Mouse (Mus musculus) neural tube, embryonic 12.5 days (tissue): ENCODE data around the gene Kif26b. TPM values are rescaled to one million over a fixed set of nuclear protein-coding genes. Genes with fewer than 3 reads are reported as not detected.

Source experiments
- ATAC-seq: fragments of 200-750 bp; cut with Nextera tagmentation; 2 replicates; pipeline ENCODE4 v1.8.0; 2017; ENCODE audit warnings: low read depth, mild to moderate bottlenecking, moderate TSS enrichment, moderate library complexity; ENCODE audit not compliant: low FRiP score
- H3K27ac ChIP-seq: fragments of 300-500 bp; sonication (generic); 2 replicates; pipeline ENCODE4 v1.5.1; 2016
- H3K27me3 ChIP-seq: fragments of 300-500 bp; sonication (generic); replicated peaks from 2 replicates; pipeline ENCODE4 v1.6.1; 2016; ENCODE audit warnings: mild to moderate bottlenecking
- H3K36me3 ChIP-seq: fragments of 300-500 bp; sonication (generic); 2 replicates; pipeline ENCODE4 v1.6.1; 2016; ENCODE audit warnings: mild to moderate bottlenecking
- H3K4me1 ChIP-seq: fragments of 300-500 bp; sonication (generic); 2 replicates; pipeline ENCODE4 v1.6.1; 2016
- H3K4me2 ChIP-seq: fragments of 300-500 bp; sonication (generic); replicated peaks from 2 replicates; pipeline ENCODE4 v1.6.1; 2016; ENCODE audit warnings: mild to moderate bottlenecking
- H3K4me3 ChIP-seq: fragments of 300-500 bp; sonication (generic); 2 replicates; pipeline ENCODE4 v1.5.1; 2016
- H3K9ac ChIP-seq: fragments of 300-500 bp; sonication (generic); 2 replicates; pipeline ENCODE4 v1.6.1; 2016; ENCODE audit warnings: mild to moderate bottlenecking
- H3K9me3 ChIP-seq: fragments of 300-500 bp; sonication (generic); 2 replicates; pipeline ENCODE4 v1.6.1; 2016; ENCODE audit warnings: mild to moderate bottlenecking
- WGBS: fragments of 180-500 bp; shearing (Covaris S2); methylation state at CpG from one replicate; pipeline ENCODE4 v1.1.7; 2016; 5-methylcytosine and 5-hydroxymethylcytosine counted together
- polyA plus RNA-seq: library from polyadenylated mRNA; unstranded; fragments of >200 nt; fragmentation: Nextera tagmentation; extraction: Ambion mirVana; gene quantifications from 2 replicates; pipeline ENCODE4 v1.2.1, GENCODE M21; 2016

Gene Kif26b
- polyA plus RNA-seq, result 11.2 and 12.6 TPM in 2 replicates

DNA sequence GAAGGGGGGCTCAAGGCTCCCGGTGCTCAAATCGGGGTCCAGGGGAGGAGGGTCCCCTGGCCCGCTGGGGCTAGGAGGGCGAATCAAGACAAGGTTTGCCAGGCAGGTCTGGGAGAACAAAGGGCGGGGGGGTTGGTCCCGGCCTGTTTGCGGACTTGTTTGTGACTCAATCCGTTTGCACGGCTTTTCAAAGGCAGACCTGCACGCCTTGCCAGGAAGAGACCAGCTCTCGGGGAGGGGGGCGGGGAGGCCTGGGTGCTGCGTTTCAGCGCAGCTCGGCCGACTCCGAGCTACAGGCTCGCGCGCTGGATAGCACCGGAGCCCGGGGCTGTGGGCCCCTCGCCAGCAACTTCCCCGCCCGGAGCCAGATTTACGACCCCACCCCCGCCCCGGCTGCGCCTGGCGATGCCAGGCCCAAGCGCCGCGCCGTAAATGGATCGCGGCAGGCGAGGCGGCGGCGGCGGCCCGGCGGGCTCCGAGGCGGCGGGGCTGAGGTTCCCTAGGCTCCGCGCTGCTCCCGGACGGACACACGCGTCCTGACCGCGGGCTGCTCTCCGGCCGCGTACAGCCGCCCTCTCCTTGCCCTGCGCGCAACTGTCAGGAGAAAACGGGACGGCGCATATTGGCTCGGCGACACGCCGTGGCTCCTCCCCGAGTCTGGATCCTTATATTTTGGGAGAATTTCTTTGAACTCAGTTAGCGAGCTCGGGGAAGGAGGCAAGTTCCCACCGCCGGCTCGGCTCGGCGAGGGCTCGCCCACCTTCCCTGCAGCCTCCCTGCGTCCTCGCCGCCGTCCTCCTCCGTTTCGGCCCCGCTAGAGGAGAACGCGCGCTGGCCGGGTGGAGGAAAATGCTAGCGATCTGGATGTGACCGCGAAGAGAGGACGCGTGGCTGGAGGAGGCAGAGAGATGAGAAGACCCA, at the start of gene Kif26b:
Kif26b (plus strand) TSS at position 695 of the 921 bp plus-strand sequence.
- peaks cover 7% of the 10 kb centered on the region; the same call in 1 of the 2 replicates for H3K27me3 ChIP-seq
- peak within 1 kb of the TSS; percentile 71 for H3K4me3 ChIP-seq

DNA sequence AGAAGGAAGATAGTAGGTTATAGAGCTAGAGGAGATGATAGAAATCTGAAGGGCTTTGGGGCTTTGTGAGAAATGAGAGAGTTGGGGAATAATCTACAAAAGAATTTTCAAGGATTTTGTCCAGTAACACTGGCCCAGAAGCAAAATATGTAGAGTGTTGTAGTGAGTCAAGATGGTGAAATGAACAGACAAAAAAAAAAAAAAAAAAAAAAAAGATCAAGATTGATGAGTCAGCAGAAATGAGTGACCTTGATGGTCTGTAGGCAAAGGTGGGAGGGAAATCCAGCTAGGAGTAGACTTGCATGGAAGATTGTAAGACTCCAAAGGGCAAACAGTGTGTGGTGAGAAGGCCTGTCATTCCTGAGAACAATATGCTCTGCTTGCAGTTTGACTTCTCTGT, 45.1 kb upstream of the Kif26b start:
- H3K4me1 ChIP-seq, result no peaks in the 10 kb centered on the region
- no peak overlapping the region for H3K9ac ChIP-seq

More for the DNA sequence above, at the start of gene Kif26b:
- under 1% methylated on average over 92 of the region's 92 CpGs for WGBS
- Histone ChIP-seq H3K4me1 (peaks cover 32% of the 10 kb centered on the region), H3K9ac (peak within 1 kb of the TSS; percentile 80), H3K27ac (peak within 1 kb of the TSS; percentile 62), H3K9me3 (no peaks in the 10 kb centered on the region), H3K36me3 (no peaks in the 10 kb centered on the region), H3K4me2 (peak within 1 kb of the TSS; percentile 100)
- ATAC-seq, result peak; percentile 64

DNA sequence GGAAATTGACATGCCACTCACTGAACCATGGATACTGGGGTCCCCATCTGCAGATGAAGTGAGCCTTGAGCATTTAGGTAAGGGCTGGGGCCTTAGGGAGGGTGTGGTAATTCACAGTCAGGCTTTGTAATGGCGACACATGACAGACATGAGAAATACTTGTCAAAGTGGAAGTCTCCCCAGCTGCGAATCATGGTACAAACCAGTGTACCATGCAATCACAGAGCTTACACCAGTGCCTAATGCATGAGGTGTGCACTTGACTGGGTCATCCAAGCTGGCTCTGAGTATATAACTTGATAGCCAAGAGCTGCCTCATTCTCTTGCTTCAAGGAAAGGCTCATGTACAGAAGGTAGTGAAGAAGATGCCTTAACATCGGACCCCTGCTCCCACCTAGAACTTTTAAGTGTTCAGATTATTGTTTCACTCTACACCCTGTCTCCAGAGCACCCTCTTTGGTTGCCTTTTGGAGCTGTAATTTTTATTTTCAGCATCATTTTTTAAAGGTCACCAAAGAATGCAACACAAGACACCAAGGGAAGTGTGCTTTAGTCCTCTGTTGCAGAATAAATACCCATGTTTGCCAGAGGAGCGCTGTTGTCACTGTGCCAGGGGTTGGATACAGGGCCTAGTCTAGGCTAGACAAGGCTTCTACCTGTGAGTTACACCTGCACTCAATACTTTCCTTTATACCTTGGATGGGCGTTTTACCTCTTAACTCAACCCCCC, 43.6 kb upstream of the Kif26b start:
- Histone ChIP-seq H3K27me3 (no peaks in the 10 kb centered on the region), H3K4me3 (no peak overlapping the region), H3K9me3 (no peaks in the 10 kb centered on the region), H3K36me3 (no peaks in the 10 kb centered on the region), H3K9ac (no peak overlapping the region), H3K4me2 (no peak overlapping the region), H3K27ac (no peak overlapping the region), H3K4me1 (no peaks in the 10 kb centered on the region)
- no peak for ATAC-seq
- WGBS, result 89% methylated on average over 5 of the region's 5 CpGs

More for the DNA sequence above, 45.1 kb upstream of the Kif26b start:
- Histone ChIP-seq H3K27ac (no peak overlapping the region), H3K4me3 (no peak overlapping the region), H3K27me3 (no peaks in the 10 kb centered on the region), H3K9me3 (no peaks in the 10 kb centered on the region), H3K4me2 (no peak overlapping the region), H3K36me3 (no peaks in the 10 kb centered on the region)
- no peak for ATAC-seq

DNA sequence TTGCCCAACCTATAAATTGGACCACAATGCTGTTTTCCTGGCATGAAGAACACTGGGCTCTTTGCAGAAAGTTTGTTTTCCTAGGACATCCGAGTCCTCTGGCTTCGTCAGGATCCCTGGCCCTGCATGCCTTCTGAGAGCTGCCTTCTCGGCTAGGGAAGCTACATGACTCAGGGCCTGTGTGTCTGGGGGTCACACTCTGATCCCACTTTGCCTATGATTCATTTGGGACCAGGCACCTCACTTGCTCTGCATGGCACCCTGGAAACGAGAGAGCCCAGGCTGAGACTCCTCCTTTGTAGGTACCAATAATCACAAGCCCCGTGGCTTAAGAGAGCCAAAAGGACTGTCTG, 43.1 kb upstream of the Kif26b start:
- 84% methylated on average over 5 of the region's 5 CpGs for WGBS
- Histone ChIP-seq H3K9ac (no peak overlapping the region), H3K36me3 (no peaks in the 10 kb centered on the region), H3K4me1 (no peaks in the 10 kb centered on the region), H3K9me3 (no peaks in the 10 kb centered on the region), H3K4me3 (no peak overlapping the region), H3K27me3 (no peaks in the 10 kb centered on the region), H3K4me2 (no peak overlapping the region), H3K27ac (no peak overlapping the region)
- ATAC-seq, result no peak

DNA sequence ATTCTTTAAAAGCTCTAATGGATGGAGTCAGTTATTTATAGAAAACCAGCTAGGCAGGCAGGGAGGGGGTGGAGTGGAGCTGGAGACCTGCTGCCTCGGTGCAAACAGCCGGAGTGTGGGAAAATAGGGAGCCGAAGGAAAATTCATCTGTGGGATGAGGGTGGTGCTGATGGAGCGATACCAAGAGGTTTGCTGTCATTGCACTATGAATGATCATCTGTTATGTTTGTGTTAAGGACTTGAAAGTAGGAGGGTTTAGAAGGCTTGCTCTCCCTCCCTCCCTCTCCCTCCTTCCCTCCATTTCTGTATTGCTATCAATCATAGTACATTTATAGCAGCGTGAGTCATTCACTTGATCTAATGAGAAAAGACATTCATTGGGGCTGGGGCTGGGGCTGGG, 42.1 kb upstream of the Kif26b start:
- Histone ChIP-seq H3K9me3 (no peaks in the 10 kb centered on the region), H3K27me3 (no peaks in the 10 kb centered on the region), H3K9ac (no peak overlapping the region), H3K36me3 (no peaks in the 10 kb centered on the region), H3K4me1 (no peaks in the 10 kb centered on the region), H3K4me2 (no peak overlapping the region), H3K27ac (no peak overlapping the region), H3K4me3 (no peak overlapping the region)
- 74% methylated on average over 5 of the region's 5 CpGs for WGBS
- ATAC-seq, result no peak

DNA sequence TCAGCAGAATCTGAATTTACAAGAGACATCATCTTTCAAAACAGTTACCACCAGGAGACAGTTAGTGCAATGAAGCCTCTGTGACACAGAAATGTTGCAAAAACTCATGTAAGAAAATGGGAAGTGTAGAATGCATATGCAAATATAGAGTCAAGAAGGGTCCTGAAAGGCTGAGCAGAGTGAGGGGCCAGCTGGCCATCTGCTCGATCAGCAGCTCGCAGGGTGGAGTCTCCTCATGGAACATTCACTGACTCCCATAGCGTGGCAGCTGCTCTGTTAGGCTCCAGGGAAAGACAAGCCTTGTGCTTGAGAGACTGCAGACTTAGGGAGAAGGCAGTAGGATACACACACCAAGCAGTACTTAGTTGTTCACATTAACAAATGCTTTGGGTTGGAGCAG, 39.8 kb upstream of the Kif26b start:
- no peak for ATAC-seq
- no peak overlapping the region for H3K9ac ChIP-seq
- WGBS, result 39% methylated on average over 3 of the region's 3 CpGs
- H3K27ac ChIP-seq, result no peak overlapping the region
- no peaks in the 10 kb centered on the region for H3K36me3 ChIP-seq
- no peak overlapping the region for H3K4me3 ChIP-seq
- no peaks in the 10 kb centered on the region for H3K27me3 ChIP-seq
- H3K4me2 ChIP-seq, result no peak overlapping the region
- H3K4me1 ChIP-seq, result no peaks in the 10 kb centered on the region
- H3K9me3 ChIP-seq, result no peaks in the 10 kb centered on the region

DNA sequence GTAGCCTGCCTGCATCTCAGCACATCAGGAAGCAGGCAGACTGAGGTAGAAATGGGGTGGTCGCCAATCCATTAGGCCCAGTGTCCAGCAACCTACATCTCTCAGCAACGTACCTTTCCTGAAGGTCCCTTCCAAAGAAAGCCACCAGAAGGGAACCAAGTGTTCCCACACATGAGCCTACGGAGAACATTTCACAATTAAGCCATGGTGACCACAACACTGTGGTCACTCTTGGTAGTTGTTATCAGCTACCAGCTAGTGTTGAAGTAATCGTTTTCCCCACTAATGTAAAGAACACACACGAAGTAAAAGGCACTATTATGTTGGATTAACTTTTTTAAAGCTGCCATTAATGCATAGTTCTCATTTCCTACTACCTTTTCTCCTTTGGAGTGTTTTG, 37.2 kb upstream of the Kif26b start:
- 85% methylated on average over 5 of the region's 5 CpGs for WGBS
- H3K4me2 ChIP-seq, result no peak overlapping the region
- ATAC-seq, result no peak
- no peaks in the 10 kb centered on the region for H3K27me3 ChIP-seq
- no peaks in the 10 kb centered on the region for H3K4me1 ChIP-seq
- H3K27ac ChIP-seq, result no peak overlapping the region
- no peak overlapping the region for H3K4me3 ChIP-seq
- H3K36me3 ChIP-seq, result no peaks in the 10 kb centered on the region
- no peak overlapping the region for H3K9ac ChIP-seq
- H3K9me3 ChIP-seq, result no peaks in the 10 kb centered on the region

DNA sequence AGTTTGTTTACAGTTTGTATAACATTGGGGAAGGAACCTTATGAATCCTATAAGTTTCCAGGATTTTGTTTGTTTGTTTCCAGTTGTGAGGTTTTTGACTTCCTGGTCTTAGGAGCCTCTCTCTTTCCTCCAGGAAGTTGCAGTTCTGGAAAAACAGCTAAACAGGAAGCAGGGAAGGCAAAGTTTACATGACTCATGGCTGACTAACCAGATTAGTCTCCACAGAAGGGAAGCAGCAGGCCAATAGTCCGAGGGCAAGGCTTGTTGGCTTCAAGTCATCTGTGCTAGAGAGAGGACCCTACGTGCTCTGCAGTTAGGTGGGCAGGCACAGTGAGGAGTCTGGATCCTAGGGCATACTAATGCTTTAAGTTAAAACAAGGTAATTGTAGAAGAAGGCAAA, 36.4 kb upstream of the Kif26b start:
- Histone ChIP-seq H3K9me3 (no peaks in the 10 kb centered on the region), H3K4me2 (no peak overlapping the region), H3K4me3 (no peak overlapping the region), H3K9ac (no peak overlapping the region), H3K27me3 (no peaks in the 10 kb centered on the region), H3K36me3 (no peaks in the 10 kb centered on the region), H3K27ac (no peak overlapping the region), H3K4me1 (no peaks in the 10 kb centered on the region)
- 83% methylated on average over 2 of the region's 2 CpGs for WGBS
- no peak for ATAC-seq

DNA sequence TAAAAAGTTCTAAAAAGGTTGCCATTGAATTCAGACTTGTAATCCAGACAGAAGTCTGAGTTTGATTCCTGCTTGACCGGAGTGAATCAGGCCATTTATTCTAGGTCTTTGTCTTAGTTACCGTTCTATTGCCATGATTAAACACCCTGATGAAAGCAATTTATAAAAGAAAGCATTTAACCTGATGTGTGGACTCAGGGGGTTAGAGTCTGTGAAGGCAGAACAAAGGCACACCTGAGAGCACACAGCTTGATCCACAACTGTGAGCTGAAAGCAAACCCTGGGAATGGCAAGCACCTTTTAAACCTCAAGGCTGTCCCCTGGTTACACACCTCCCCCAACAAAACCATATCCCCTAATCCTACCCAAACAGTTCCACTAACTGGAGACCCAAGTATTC, 32.7 kb upstream of the Kif26b start:
- Histone ChIP-seq H3K4me1 (no peaks in the 10 kb centered on the region), H3K4me2 (no peak overlapping the region), H3K27ac (no peak overlapping the region), H3K27me3 (no peaks in the 10 kb centered on the region), H3K4me3 (no peak overlapping the region), H3K9me3 (no peaks in the 10 kb centered on the region), H3K36me3 (no peaks in the 10 kb centered on the region), H3K9ac (no peak overlapping the region)
- 61% methylated on average over 2 of the region's 2 CpGs for WGBS
- no peak for ATAC-seq

DNA sequence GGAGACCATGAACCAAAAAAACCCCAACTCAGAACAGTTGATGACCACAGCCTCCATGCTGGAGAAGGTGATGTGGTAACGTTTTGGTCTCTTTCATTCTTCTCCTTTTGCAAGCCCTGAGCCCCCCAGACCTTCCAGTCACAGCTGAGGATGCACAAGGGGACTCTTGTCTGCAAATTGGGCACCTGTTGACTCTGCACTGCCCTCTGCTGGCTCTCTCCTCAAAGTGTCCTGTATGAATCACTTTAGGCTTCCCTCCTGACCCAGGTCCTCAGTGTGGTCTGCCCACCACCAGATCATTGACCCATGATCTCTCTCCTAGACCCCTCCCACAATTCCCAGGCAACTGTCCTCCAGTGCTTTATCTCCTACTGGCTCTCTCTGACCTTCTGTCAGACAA, 32.1 kb upstream of the Kif26b start:
- H3K4me3 ChIP-seq, result no peak overlapping the region
- no peaks in the 10 kb centered on the region for H3K27me3 ChIP-seq
- no peak overlapping the region for H3K4me2 ChIP-seq
- no peak for ATAC-seq
- H3K9ac ChIP-seq, result no peak overlapping the region
- H3K36me3 ChIP-seq, result no peaks in the 10 kb centered on the region
- no peaks in the 10 kb centered on the region for H3K9me3 ChIP-seq
- no peaks in the 10 kb centered on the region for H3K4me1 ChIP-seq
- no peak overlapping the region for H3K27ac ChIP-seq
- WGBS, result 50% methylated on average over 1 of the region's 1 CpGs

DNA sequence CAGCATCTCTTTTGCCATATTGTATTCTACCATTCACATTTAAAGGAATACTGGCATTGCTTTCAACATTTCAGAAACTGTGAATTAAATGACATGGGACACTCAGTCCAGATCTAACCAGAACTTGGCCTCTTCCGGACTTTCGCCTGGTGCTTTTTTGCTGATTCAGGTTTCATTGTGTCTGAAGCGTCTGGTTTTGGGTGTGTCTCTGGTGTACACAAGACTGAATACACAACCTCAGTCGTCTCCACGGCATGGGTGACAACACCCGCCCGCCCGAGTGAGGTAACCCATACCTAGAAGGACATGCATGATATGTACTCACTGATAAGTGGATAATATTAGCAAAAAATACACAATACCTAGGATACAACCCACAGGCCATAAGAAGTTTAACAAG, 22.0 kb upstream of the Kif26b start:
- no peak overlapping the region for H3K27ac ChIP-seq
- H3K9me3 ChIP-seq, result no peaks in the 10 kb centered on the region
- 93% methylated on average over 8 of the region's 8 CpGs for WGBS
- no peaks in the 10 kb centered on the region for H3K36me3 ChIP-seq
- no peak overlapping the region for H3K4me3 ChIP-seq
- ATAC-seq, result no peak
- H3K9ac ChIP-seq, result no peak overlapping the region
- no peaks in the 10 kb centered on the region for H3K27me3 ChIP-seq
- H3K4me1 ChIP-seq, result peaks cover 4% of the 10 kb centered on the region; the same call in 1 of the 2 replicates
- H3K4me2 ChIP-seq, result no peak overlapping the region

DNA sequence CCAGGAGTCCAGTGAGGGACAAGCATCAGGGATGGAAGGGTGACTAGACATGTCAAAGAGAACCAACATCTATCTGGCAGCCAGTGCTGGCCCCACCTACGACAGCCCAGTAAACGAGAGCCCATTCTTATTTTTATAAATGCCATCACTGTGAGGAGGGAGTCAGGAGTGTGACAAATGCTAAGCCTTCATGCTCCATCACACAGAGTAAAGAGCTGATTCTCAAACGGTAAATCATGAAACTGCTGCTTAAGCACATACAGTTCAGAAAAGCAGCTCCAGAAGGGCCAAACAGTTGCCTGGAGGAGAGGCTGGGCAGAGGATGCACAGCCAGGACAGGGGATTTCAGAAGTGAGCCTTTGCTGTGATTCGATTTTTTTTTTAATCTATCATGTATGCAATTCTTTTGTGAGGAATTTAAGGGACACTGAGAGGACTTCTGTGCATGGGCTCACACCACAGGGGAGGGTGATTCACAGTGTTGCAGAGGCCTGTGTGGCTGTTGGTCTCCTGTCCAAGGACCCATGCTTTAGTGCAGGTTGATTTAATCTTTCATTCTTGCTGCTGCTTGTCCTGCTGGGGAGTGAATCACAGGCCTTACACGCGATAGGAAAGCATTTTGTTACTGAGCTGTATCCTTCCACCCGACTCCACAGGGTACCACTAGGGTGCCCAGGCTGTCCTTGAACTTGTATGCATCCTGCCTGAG, 16.4 kb upstream of the Kif26b start:
- peaks cover 12% of the 10 kb centered on the region for H3K4me1 ChIP-seq
- H3K36me3 ChIP-seq, result no peaks in the 10 kb centered on the region
- ATAC-seq, result peak; percentile 53; the same call in 1 of the 2 replicates
- 35% methylated on average over 7 of the region's 7 CpGs for WGBS
- no peaks in the 10 kb centered on the region for H3K27me3 ChIP-seq
- H3K4me2 ChIP-seq, result no peak overlapping the region
- no peak overlapping the region for H3K9ac ChIP-seq
- H3K27ac ChIP-seq, result no peak overlapping the region
- H3K4me3 ChIP-seq, result no peak overlapping the region
- H3K9me3 ChIP-seq, result no peaks in the 10 kb centered on the region
